Mouse (Mus musculus): ENCODE data around the gene Tmem156. TPM values are rescaled to one million over a fixed set of nuclear protein-coding genes. Genes with fewer than 3 reads are reported as not detected.

Gene Tmem156
- total RNA-seq, 2 experiments from 2014 or later: 0.67 TPM; not detected in 1

- no peak for DNase-seq (ENCODE audit: extremely low spot score in 1 of 2, low spot score in 2 of 2)
- intact Hi-C loops (cut with DNase I): no loop called here
Measured at GRCm38 (mm10) chr5:65022006-65022405, 69.9 kb downstream of the Tmem156 start.

- DNase-seq (ENCODE audit: extremely low spot score in 1 of 2, low spot score in 2 of 2): peak; percentile 33 to 40
- intact Hi-C loops (cut with DNase I): no loop called here
Measured at GRCm38 (mm10) chr5:65019823-65020222, 72.1 kb downstream of the Tmem156 start.

- intact Hi-C loops (cut with DNase I): no loop called here
- no peak for DNase-seq (ENCODE audit: extremely low spot score in 1 of 2, low spot score in 2 of 2)
Measured at GRCm38 (mm10) chr5:65019109-65019508, 72.8 kb downstream of the Tmem156 start.

- intact Hi-C loops (cut with DNase I): no loop called here
- DNase-seq (ENCODE audit: extremely low spot score in 1 of 2, low spot score in 2 of 2): no peak
Measured at GRCm38 (mm10) chr5:65015508-65015907, 76.4 kb downstream of the Tmem156 start.

- intact Hi-C loops (cut with DNase I): no loop called here
- no peak for DNase-seq (ENCODE audit: extremely low spot score in 1 of 2, low spot score in 2 of 2)
Measured at GRCm38 (mm10) chr5:65011901-65012573, 79.9 kb downstream of the Tmem156 start.

GRCm38 (mm10) chr5:65006011-65006491 lies 85.9 kb downstream of the Tmem156 start:
- intact Hi-C loops (cut with DNase I): loop anchor here (10.0 kb wide), 1 partner anchor 389 kb away; the partner anchor contains the start of genes Lias and Rpl9
- peak in 1 of 2 experiments; percentile 82 for DNase-seq (ENCODE audit: extremely low spot score in 1 of 2, low spot score in 2 of 2)

- intact Hi-C loops (cut with DNase I): loop anchor here (10.0 kb wide), 1 partner anchor 390 kb away; the partner anchor contains the start of genes Lias and Rpl9
- no peak for DNase-seq (ENCODE audit: extremely low spot score in 1 of 2, low spot score in 2 of 2)
Measured at GRCm38 (mm10) chr5:65005251-65005650, 86.7 kb downstream of the Tmem156 start.

Other genes with a start within 250 kb of the Tmem156 start
- gene Tlr1, start 158.6 kb downstream of the Tmem156 start, total RNA-seq (2021): under 1 TPM; 0.30 to 0.32 TPM
- under 1 TPM; 0.55 to 0.64 TPM for gene Tlr6, start 132.0 kb downstream of the Tmem156 start, total RNA-seq (2021)
- gene Fam114a1, start 122.1 kb downstream of the Tmem156 start, total RNA-seq (2021): 1 to 10 TPM; 7.2 to 8.4 TPM
- 10 to 100 TPM; 61.4 to 62.9 TPM for gene Klhl5, start 15.4 kb upstream of the Tmem156 start, total RNA-seq (2021)
- 10 to 100 TPM; 18.9 to 20.0 TPM for gene Wdr19, start 107.6 kb upstream of the Tmem156 start, total RNA-seq (2021)
- gene Rfc1, start 243.5 kb upstream of the Tmem156 start, total RNA-seq (2021): 10 to 100 TPM; 20.7 to 22.4 TPM

Measured in left cerebral cortex, postnatal 10 days (tissue).